Mouse (Mus musculus): ENCODE measurements around the gene Med18.
"Not testable (repeated sequence)": the region's sequence is repeated elsewhere in the genome, so short reads cannot be mapped to it uniquely, and the experiment has no call there.

The Med18 gene

GRCm38 (mm10) chr4:132482104-132482503, 18.4 kb upstream of the Med18 start:
- DNase-seq = not testable (repeated sequence)

- no peak for DNase-seq
Observed at GRCm38 (mm10) chr4:132477833-132478232, 14.1 kb upstream of the Med18 start.

DNA sequence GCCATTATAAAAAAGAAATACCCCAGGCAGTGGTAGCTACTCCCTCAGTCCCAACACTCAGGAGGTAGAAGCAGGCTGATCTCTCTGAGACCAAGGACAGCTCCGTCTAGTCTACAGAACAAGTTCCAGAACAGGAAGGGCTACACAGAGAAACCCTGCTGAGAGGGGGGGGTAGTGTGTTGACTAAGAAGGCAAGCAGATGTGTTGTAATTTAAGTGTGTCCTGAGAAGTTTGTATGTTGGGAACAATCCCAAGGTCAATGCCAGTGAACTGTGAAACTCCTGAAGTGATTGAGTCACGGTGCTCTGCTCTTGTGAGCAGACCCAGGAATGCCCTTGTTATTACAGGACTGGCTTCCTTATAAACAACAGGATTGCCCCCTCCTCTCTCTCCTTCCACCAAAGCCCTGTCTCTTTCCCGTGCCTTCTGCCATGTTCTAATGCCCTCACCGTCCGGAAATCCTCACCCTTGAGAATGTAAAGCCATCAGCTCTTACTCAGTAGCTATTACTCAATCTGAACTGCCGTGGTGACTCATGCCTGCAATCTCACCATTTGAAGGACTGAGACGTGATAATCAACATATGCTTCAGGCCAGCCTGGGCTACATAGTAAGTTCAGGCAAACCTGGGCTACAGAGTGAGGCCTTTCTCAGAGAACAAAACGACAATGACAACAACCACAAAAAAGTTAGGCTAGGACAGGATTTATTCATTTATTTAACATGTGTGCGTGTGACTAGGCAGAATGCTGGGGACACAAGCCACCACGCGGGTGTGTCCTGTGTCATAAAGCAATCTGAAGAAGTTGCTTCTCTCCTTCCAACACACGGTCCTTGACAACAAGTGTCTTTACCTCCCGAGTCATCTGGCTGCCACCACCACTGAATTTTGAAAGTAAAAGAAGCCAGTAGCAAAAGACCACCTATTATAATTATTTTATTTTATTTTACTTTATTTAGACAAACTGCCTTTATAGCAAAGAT, 12.5 kb upstream of the Med18 start:
- DNase-seq = no peak

DNA sequence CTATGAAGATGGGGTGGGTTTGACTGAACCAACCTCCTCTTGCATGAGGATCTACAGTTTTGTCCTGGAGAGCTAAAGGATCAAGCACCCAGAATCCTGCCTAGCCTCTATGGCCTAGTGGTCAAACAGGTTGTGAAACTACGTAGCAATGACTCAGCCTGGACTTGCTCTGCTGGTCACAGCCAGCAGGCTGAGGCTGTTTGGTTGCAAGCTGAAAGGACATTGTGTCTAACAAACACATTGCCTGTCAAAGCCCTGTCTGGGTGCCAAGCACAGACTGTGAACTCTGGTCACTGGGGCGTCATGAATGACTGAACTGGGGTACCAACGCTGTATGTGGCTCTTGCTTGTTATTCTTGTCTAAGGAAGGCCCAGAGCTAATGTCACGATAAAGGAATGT, 10.9 kb upstream of the Med18 start:
- DNase-seq = no peak

DNA sequence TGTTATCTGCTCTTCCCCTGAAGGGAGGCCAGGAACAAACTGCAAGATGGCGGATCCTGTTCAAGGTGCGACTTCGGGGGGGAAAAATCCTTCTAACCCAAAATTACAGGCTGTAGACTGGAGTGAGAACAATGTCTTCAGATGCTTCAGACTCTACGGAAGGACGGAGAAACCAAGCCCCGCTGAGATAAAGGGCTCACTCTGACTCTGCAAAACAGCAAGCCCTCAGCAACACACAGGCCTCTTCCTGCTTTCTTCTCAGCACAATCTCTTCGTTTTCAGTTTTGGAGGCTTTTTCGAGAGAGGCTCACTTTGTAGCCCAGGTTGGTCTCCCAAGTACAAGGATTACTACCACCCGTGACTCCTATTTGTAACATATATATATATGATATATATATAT, 9.7 kb upstream of the Med18 start:
- DNase-seq = no peak

DNA sequence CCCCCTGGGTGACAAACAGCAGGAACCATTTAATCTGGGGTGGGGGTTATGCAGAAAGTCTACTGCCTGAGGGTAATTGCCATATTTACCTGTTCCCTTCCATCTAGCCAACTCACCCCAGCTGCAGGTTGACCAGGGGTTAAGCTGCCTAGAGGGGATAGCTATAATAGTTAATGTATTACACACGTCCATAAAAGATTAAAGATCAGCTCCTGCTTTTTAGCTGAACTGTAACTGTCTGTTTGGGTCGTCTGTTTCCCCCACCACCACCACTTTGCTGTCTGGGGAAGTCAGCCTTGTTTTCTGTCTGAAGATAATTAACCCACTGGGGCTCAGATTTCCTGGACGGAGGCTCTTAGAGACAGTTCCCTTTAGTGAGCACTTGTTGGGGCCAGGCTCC, 6.2 kb upstream of the Med18 start:
- DNase-seq = no peak

DNA sequence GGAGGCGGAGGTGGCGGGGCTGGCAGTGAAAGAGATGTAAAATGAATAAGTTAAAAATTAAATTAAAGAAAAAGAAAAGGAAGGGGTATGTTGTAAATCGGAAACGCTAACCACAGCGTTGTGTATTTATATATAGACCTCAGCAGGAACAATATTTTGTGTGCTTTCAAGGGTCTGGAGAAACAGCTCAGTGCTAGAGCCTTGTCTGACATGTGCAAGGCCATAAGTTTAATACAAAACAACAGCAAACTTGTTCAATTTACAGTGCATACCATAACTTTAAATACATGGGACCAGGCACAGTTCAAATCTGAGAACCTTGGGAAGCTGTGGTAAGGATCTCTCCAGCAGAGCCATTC, 513 bp upstream of the Med18 start:
- DNase-seq = no peak

DNA sequence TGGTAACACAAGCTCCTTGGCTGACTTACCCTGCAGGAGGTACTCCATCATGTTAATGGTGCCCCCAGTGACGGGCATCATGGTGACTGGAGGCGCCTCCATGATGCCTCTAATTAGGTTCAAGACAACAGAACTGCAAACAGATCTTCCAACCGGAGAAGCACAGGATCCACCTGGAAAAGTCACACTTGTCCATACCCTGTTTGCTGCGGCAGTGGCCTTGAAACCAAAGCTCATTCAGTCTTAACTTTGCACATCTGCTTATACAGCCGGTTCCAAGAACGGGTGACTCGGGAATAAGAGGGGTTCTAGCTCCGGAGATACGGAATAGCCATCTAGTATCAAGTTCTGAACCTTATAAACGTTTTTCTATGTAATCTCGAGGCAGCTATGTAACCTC, 885 bp downstream of the Med18 start:
- peak in 1 of 2 experiments; percentile 8 for DNase-seq

DNA sequence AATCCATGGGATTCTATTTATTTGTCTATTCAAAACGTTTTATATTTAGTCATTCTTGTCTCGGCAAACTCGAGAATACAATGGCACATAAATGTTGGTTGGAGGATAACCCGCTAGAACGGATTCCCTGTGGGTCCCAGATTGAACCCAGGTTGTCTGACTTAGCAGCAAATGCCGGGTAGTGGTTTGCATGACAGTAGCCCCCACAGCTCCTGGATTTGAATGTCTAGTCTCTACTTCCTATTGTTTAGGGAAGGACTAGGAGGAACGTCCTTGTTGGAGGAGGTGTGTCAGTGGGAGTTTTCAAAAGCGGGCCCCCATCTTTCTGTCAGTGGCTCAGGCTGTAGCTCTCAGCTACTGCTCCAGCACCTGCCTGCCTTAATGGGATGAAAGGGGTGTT, 3.5 kb downstream of the Med18 start:
- no peak for DNase-seq

- DNase-seq = no peak
Observed at GRCm38 (mm10) chr4:132455561-132455960, 8.2 kb downstream of the Med18 start.

- no peak for DNase-seq
Observed at GRCm38 (mm10) chr4:132455146-132455545, 8.6 kb downstream of the Med18 start.

GRCm38 (mm10) chr4:132454216-132454615, 9.5 kb downstream of the Med18 start:
- no peak for DNase-seq

GRCm38 (mm10) chr4:132449778-132450177, 13.9 kb downstream of the Med18 start:
- no peak for DNase-seq

DNA sequence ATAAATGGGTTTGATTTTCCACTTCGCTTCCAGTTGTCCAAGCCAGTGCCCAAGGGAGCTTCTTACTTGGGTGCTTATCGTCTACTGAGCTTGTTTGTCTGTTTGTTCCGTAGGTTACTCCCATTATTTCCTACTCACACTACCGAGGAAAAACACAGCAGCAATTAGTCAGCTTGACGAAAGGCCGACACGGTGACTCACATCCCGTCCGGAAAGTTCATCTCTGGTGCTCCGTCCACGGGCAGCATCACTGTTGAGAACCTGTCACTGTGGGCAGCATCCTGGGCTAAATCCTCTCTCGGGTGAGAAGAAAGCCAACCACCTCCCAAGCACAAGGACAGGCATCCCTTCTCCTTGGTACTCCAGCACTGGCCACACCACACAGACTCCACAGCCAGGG, 17.6 kb downstream of the Med18 start:
- DNase-seq = no peak

DNA sequence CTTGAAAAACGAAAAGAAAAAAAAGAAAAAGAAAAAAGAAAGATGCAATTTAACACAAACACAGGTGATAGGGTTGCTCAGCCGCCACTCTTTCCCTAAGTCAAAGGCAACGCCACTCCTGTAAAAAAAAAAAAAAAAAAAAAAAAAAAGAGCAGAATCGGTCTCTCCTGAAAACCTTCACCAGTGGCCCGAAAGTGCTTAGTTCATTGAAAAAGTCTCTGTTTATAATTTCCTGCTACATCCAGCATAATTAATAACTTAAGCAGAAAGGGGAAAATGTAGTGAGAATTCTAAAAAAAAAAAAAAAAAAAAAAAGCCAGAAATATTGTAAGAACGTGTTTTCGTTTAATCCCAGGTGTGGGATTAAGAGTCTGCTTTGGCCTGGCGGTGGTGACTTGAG, 19.2 kb downstream of the Med18 start:
- DNase-seq = no peak

DNA sequence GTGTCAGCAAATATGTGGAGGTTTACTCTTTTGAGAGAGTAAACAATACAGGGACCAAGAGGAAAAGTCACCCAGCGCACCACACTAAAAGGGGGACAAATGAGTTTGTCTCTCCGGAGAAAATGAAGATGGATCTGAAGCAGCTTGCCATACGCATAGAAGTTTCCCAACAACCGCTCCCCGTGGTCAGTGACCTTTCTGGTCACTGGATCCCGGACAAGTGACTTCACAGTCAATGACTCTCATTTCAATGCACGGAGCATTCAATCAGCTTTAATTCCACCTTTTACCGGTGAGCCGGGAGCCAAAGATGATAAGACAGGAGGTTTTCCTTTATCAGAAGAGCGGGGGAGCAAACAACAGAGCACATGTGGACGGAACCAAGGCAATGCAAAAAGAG, 25.9 kb downstream of the Med18 start:
- no peak for DNase-seq

- DNase-seq = no peak
Observed at GRCm38 (mm10) chr4:132432717-132433372, 30.9 kb downstream of the Med18 start.

DNA sequence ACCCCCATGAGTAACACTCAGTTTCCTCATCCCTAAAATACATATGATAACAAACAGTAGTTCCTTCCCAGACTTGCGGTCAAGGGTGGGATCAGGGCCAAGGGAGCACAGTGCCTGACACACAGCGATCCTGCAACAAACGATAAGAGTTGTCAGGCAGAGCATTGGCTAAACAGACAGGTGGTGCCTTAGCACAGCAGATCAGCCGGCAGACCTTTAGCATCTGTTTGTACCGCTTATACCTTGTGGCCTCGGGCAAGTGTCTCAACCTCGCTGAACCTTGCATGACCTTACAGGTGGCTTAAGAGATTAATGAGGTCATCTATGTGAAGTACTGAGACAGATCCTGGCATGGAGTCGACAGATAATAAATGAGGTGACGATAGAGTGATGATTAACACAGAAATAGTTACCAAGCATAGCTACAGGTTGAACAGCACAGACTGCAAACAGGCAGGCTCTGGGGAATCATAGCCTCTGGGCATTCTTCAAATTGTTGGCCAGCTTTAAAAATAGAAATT, 35.6 kb downstream of the Med18 start:
- no peak for DNase-seq

GRCm38 (mm10) chr4:132427493-132427892, 36.2 kb downstream of the Med18 start:
- no peak for DNase-seq

DNA sequence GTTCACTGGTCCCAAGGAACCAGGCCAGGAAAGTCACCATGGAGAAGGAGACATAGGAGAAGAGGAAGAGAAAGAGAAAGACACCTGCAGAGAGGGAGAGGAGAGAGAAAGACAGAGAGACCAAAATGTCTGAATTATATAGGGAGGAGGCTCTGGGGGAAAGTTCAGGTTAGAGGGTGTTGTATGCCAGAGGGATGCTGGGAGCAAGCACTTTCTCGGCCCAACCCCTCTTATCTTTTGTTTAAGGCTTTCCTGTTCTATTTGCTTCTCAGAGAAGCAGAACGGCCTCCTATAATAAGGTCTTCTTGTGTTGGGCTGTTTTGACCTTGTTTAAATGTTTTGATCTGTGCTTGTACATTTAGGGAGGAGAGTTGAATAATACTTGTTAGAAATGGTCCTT, 37.7 kb downstream of the Med18 start:
- DNase-seq = no peak

DNA sequence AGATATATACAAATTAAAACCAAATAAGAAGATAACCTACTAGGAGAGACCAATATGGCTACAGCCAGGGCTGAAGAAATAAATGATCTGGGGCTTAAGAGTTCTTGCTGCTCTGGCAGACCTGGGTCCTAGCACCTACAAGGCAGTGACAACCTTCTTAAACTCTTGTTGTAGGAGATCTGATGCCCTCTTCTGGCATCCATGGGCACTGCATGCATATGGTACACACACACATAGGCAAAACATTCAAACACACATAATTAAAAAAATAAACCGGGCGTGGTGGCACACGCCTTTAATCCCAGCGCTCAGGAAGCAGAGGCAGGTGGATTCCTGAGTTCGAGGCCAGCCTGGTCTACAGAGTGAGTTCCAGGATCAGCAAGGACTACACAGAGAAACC, 39.0 kb downstream of the Med18 start:
- no peak for DNase-seq

GRCm38 (mm10) chr4:132421923-132422782, 41.6 kb downstream of the Med18 start, which contains the start of gene Phactr4:
TSS of gene Phactr4 (minus strand) at chr4:132422489.
- DNase-seq = peak; percentile 92 to 95

DNA sequence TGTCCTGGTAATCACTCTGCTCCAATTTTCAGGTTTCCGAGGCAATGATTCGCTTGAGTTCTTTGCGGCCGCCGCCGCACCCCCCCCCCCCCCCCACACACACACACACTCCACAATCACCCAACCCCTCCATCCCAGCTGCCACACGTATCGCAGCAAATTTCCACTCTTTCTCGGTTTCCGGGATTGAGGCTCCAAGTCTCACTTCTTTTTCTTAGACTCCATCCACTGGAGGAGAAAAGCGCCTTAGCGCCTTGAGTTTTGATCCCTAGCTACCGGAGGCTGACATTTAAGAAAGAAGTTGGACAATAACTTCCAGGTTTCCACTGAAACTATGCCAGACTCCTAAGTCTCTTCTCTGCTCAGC, 42.2 kb downstream of the Med18 start:
- DNase-seq = peak in 1 of 2 experiments; percentile 24

Measured in cerebellum, postnatal 36 days (tissue).